Mouse (Mus musculus): ENCODE results near the gene Gphn.

DNA sequence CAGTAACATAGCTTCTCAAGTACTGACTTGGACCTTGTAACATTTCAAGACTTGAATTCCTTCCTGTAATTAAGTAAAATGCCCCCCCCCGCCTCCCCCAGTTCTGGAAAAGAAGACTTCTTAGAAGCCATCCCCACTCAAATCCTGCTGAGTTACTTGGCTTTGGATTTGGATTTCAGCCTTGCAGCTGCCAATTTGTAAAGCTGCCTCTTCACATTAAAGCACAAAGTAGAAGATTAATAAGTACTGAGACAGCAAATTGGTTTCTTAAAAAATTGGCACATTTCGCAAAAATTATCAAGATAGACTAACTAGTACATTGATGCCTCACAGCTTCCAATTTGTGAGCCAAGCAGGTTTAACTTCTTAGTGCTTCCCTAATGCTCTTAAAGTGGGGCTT lies 417.5 kb downstream of the Gphn start:
- TF ChIP-seq POLR2A (IDR thresholded peaks at IDR 0.05; ENCODE audit: insufficient read depth, low read depth, low read length), result no peak
- no peak for TF ChIP-seq CTCF (IDR thresholded peaks at IDR 0.05; ENCODE audit: insufficient read depth, low read depth, low read length)

All from olfactory bulb, adult 2 months (tissue).